Mouse (Mus musculus): Measurements from ENCODE around the gene Mrpl22.
"Not testable (repeated sequence)": the region's sequence is repeated elsewhere in the genome, so short reads cannot be mapped to it uniquely, and the experiment has no call there.

The Mrpl22 gene

GRCm38 (mm10) chr11:58226425-58226824 is 55.0 kb downstream of the Mrpl22 start:
- DNase-seq (ENCODE audit: low spot score in 2 of 2): no peak

DNA sequence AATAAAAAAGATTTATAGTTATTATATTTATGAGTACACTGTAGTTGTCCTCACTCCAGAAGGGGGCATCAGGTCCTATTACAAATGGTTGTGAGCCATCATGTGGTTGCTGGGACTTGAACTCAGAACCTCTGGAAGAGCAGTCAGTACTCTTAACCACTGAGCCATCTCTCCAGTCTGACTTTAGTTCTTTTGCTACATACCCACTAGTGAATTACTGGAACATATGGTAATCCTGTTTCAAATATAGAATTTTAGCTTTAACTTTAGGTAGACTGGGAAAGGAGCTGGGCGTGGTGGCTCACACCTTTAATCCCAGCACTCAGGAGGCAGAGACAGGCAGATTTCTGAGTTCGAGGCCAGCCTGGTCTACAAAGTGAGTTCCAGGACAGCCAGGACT is 56.6 kb downstream of the Mrpl22 start:
- DNase-seq (ENCODE audit: low spot score in 2 of 2): not testable (repeated sequence)
